Mouse (Mus musculus) heart, adult 18-20 months (tissue): ENCODE measurements around the gene Rpl9. TPM values are rescaled to one million over a fixed set of nuclear protein-coding genes. Genes with fewer than 3 reads are reported as not detected.
A peak's percentile ranks its signal among the peaks of the same experiment; 100 is the strongest.

Source experiments
- DNase-seq, 2 experiments: peaks; one replicate each; pipeline ENCODE4 v3.0.0; 2021 to 2022; ENCODE audit warnings: mixed read lengths in 1 of 2
- long read RNA-seq, 2 experiments: library from polyadenylated mRNA; stranded (forward); transcript quantifications; one replicate each; pipeline ENCODE4 v2.0.0; 2021
- total RNA-seq, 2 experiments: library from RNA; stranded (reverse); gene quantifications; 2 replicates each; pipeline ENCODE4 v1.2.3; 2021

Rpl9 gene
- 1,000 to 10,000 TPM in 1 of 2 experiments, 100 to 1,000 TPM in 1; 684 to 1,088 TPM for total RNA-seq
- long read RNA-seq, experiment 1, transcript Rpl9-201 (8 exons, 738 nt) = major isoform, 226 of 232 reads
- long read RNA-seq, experiment 1, partial matches to known transcripts = 5 of 232 reads
- long read RNA-seq, experiment 1, other reads (novel, unspliced or antisense) = 1 of 232 reads
- long read RNA-seq, experiment 2, transcript Rpl9-201 (8 exons, 738 nt) = major isoform, 333 of 348 reads
- long read RNA-seq, experiment 2, partial matches to known transcripts = 4 of 348 reads
- long read RNA-seq, experiment 2, other reads (novel, unspliced or antisense) = 7 of 348 reads

DNA sequence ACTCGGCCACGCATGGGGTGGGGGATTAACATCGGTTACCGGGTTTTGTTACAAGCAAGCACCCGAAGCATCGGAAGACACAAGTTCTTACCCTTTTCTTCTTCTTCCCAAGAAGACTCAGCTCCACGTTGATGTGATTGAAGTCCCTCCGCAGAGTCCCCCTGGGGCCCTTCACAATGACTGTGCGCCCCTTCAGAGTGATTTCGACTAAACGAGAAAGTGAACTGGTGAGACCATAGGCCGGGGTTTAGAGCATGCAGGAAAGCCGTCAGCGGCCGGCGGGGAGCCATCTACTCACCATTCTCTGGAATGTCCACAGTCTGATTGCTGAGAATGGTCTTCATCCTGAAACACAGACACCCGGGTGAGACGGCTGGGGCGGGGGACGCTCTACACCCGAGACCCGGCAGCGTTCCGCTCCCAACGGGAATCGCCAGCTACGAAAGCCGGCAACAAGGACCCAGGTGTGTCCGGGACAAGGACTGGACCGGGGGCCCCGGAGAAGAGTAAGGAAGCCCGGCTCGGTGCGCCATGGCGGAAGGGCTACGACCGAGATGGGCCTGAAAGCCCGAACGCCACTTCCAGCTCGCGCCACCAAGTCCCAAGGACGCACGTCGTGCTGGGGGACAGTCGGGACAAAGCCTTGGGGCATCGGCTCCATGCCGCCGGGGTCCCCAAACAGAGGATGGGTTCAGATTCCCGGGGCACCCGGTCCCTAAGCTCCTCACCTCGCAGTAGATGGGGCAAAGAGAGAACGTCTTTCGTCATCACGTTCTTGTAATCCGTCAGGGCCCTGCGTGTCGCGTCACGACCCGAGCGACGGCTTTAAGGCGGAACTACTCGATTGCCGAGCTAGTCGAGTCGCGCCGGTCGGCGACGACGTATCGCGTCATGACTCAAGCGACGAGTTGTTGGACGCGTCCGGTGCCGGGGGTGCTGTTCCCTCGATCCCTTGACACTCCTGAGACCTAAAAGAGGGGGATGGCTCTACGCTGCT lies at the start of gene Rpl9, which contains the start of gene Lias:
Gene Rpl9 (minus strand): TSS at position 797 of the 997 bp plus-strand sequence.
Gene Lias (plus strand): TSS at position 850 of the 997 bp plus-strand sequence.
- DNase-seq = peak; percentile 98 to 100

DNA sequence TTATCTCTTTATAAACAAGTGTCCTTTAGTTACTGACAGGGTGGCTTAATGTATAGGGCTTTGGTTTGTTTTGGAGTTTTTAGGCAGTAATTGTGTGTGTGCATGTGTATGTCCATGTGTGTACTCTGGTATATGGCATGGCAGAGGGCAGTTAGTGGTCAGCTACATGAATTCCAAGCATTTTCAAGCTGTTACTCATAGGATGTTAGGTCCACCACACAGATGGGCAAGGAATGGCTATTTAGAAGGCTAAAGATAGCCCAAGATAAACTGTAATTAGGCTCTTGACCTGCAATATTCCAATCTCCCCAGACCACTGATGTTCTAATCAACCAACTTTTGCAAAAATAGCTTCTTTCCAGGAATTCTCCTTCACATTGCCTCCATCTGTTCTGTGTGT lies 46.8 kb upstream of the Rpl9 start:
- no peak for DNase-seq

DNA sequence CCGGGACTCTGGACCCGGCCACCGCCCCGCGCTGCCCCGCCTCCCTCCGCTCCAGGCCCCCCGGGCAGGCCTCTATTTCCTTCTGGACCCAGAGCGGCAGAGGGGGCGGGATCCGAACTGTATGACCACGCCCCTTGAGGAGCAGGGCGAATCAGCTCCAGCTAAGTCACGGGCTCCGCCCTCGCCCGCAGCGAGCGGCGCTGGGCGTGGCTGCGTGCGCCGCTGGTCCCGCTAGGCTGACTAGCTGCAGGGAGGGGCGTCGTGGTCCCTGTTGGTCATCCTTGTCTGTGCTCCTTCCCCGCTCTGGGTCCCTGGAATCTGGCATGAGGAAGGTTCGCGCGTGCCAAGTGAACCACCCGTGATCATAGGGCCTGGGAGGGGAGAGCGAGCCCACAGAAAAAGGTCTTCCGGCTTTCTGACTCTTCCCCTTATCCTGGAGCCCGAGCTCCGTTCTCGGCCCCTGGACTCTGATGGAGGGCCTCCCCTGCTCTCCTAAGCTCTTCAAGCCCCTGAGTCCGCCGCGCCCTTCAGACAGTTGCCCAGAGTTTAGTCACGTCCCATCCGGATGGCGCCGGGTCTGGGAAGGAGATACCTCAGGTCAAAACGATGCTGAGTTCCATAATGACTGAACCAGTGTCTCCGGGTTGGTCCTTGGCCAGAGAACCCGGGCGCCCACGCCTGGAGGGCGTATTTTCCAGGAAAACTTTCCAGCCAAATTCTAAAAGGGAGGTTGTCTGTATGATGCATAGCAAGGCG lies 44.7 kb upstream of the Rpl9 start, which contains the start of gene Ugdh:
Gene Ugdh (minus strand): TSS at position 144 of the 756 bp plus-strand sequence.
- DNase-seq = peak; percentile 99

DNA sequence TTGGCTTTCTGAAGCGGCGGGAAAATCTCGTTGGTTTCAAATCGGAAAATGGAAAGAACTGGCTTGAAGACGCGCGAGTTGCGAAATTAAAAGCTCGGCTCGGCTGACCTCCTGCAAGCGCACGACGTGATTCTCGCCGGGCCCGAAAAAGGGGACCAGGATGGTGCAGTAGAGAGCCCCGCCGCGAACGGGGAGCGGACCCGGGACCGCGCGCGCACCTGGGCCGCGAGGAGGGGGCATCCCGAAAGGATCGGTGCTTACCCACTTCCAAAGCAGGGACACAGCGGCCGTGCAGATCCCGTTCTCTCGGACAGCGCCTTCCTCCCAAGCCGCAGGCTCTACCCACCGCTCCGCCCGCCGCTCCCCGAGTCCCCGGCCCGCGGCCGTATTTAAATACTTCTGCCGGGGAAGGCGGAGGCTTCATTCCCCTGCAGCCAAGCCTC lies 44.1 kb upstream of the Rpl9 start:
- no peak for DNase-seq

DNA sequence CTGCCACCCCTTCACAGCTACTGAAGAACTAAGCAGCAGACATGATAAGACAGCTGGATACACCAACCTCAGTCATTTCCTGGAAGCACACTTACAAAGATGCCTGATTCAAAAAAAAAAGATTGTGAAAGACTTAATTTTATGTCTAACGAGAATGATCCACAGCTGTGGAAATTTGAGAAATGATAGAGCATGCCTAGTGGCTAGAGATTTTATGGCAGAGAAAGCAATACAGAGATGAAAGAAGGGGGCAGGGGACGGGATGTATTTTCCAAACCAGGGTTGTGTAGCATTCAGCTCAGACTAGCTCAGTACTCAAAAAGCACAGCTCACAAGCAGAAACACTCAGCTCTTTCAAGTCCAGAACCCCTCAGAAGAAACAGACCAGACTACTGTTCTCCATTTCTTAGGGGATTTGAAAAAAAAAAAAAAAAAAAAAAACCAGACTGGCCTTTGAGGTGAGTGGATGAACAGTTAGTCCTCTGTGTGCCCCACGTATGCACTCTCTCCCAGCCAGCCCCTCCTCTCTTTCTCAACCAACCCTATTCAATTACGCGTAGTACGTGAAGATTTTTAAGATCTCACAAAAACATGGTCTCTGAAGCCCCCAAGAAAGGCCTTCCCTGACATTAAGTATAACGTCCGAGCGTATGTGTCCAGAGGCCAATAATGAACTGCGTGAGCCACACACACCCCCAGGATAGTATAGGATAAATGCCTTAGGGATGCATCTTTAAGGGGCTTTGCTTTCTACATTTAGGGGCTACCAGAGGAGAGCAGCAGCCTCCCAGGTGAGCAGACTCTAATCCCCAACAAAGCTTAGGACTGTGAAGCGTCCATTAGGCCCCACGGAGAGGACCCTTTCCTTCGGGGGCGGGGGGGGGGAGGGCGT lies 43.5 kb upstream of the Rpl9 start:
- DNase-seq = peak in 1 of 2 experiments; percentile 44

DNA sequence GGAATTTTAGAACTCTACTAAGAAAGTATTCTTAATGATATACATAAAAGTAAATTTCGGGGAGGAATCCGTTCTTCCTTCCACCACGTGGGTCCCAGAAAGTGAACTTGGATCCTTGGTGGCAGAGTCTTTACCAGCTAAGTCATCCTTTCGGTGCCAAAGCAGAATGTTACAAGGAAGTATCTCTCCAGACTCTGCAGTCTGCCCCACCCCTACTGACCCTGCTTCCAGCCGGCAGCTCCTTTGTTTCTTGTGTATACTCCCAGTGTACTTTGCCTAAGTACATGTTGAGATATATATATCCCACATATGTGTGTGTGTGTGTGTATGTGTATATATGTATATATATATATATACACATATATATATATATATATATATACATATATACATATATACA lies 38.2 kb upstream of the Rpl9 start:
- DNase-seq = no peak

DNA sequence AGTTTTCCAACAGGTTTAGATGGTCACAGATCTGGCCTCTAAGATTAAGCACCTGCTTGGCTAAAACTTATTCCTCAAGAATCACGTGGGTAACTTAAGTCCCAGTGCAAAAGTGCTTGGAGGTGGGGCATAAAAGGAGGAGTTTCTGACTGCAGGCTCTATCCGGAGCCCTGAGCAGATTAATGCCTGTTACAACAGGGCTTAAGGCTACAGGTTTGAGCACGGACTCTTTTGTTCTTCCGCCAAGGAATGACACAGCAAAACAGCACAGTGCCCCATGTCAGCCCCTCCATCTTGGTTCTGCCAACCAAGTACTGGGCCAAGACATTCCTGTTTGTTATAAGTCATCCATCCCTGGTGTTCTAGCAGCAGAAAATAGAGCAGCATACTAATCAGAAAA lies 37.1 kb upstream of the Rpl9 start:
- DNase-seq = no peak

DNA sequence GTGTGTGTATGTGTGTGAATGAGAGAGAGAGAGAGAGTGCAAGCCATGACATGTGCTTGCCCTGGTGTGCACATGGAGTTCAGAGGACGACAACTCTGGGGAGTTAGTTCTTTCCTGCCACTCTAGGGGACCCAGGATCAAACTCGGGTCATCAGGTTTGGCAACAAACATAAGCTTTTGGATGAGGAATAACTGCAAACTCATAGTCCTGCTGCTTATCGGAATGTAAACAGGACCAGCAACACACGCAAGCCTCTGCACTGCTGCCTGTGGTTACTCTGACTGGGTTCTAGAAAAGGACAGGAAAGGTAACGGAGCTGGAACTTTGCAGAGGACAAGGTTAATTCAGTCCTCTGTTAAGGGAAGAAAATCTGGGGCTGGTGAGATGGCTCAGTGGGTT lies 34.0 kb upstream of the Rpl9 start:
- no peak for DNase-seq

DNA sequence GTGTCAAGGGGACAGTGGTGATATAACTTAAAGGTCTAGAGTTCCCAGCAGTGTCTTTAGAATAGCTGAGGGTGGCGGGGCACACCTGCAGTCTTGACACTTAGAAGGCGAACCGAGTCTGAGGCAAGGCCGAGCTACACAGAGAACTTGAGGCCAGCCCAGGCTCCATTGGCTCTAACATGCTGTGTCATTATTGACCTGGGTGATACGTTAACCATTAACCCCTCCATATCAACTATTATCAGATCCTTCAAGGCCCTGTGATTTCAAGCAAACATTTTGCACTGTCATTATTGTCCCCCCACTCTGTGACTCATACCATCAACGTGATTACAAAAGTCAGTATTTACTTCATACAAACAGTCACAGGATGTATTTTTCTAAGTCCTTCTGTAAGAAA lies 33.0 kb upstream of the Rpl9 start:
- DNase-seq = no peak

DNA sequence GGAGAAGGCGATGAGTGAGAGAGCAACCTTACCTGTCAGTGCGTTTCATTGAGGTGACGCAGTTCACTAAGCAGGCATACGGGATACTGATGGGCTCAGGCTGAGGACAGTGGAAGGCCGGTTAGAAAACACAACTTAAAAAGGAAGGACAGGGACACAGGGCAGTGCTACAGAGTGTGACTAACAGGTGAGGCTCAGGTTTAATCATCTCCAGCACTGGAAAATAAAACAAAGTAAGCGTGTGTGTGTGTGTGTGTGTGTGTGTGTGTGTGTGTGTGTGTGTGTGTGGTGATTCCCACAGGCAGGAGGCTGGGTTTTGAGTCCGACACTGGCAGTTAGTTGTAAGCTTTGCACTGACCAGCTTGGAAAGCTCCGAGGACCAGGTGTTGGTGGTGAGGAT lies 31.6 kb upstream of the Rpl9 start:
- no peak for DNase-seq

DNA sequence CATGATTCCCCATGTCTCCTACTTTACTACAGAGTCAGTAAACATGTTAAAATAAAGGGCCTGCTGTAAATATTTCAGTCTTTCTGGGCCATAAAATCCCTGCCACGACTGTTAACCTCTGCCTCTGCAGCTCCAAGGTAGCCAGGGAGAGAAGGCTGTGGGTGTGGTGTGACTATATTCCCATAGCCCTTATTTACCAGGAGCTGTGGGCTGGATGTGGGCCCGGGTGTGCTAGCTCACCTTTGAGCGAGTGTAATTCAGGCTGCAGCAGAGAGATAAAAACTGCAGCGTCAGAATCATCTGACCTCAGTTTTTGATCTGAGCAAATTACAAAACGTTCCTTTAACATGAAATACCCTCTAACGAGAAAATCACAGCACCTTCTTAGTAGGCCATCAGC lies 29.6 kb upstream of the Rpl9 start:
- DNase-seq = no peak

DNA sequence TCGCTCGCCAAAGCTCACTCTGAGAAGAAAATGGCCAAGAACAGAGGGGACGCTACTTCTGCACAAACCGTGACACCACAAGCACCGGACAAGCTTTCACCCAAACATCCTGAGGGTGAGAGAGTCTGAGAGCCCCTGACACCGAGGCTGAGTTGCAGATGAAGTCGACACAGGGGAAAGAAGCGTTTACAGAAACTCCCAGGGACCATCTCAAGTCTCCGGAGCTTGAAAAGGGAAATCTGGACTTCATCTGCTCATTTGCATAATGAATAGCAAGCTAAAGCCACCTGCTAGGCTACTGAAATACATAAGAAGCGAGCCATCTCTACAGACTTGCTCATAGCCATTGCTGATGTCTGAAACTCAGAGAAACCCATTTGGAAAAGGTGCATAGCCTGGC lies 27.9 kb upstream of the Rpl9 start:
- no peak for DNase-seq

DNA sequence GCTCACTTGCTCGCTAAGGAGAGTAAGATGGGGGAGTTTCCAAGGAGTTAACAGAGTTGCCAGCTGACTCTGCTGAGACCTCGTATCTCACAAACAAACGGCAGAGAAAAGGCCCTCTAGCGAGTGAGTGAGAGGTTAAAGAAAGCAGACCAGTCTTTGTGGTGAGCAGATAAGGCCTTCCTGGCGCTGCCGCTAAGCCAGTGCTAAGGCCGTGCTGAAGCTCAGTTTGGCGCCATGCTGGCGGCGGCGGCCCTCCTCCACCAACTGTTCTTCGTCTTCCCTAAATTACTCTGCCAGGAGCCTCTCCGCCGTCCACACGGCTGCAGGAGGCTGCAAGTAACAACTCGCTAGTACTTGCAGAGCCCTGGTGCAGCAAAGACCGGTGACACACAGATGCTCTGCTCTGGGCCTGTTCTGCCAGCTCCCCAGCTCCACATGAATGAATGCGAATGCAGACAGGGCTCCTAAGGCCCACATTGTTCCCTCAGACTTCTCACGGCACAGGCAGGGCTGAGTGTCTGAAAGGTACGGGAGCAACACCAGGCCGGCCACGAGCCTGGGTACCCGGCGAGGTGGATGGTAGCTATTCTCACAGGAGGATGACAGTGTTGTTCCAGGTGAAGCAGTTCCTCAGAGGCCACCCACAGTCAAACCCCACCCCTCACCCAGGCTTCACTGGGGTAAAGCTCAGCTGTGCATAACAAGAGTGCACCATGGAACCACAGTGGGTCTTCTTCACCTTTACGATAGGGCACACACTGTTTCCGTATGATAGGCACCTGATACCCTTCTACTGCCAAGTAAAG lies 24.6 kb upstream of the Rpl9 start:
- DNase-seq = peak; percentile 45 to 51

DNA sequence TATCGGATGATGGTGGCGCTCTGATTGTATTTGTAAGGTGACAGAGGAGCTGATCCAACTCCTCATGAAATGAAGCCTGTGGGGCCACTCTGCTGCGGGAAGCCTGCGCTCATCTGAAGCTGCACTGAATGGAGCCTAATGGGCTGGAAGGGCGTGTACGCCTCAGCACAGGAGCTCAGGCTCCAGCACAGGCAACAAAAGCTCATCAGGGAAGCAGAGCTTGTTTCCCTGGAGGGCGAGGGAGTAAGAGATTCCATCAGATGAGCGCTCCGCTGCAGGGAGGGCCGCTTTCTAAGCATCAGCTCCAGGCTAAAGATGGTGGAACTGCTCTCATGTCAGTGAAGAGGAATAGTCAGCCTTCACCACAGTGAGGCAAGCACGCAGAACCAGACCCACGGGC lies 16.7 kb upstream of the Rpl9 start:
- DNase-seq = no peak

DNA sequence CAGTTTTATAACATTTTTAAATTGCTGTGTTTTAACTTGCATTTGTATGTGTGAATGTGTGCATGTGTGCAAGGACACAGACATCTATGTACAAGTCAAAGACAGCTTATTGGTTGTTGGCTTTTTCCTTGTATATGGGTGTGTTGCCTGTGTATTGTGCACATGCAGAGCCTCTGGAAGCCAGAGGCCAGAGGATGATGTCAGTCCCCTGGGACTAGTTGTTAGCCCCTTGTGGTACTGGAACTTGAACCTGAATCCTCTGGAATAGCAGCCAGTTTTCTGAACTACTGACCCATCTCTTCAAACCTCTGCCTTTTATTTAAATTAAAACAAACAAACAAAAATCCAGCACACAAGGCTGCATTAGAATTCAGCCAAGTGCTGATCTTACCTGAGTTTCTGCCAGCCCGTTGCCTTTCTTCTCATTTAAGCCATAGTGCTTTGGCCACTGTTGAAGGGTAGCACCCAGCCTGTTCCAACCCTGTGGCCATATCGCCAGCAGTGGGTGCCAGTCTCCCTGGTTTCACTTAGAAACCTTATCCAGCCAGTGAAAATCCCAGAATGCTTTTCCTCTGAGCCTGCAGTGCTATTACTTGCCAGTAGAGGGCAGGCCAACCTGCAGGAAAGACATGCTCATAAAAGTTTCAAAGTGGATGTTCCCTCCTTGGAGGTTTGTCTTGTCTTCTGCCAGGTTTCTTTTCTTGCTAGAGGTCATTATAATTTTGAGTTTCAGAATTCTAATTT lies 10.2 kb upstream of the Rpl9 start:
- DNase-seq = peak; percentile 78 to 93

DNA sequence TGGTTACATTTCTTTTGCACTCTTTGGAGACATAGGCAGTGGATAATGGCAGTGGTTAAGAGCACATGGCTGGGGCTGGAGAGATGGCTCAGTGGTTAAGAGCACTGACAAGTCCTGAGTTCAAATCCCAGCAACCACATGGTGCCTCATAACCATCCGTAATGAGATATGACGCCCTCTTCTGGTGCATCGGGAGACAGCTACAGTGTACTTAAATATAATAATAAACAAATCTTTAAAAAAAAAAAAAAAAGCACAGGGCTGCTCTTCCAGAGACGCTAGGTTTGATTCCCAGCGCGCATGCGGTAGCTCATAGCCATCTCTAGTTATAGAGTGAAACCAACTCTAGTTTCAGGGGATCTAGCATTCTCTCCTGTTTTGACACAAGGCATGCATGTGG lies 3.2 kb upstream of the Rpl9 start:
- DNase-seq = no peak

DNA sequence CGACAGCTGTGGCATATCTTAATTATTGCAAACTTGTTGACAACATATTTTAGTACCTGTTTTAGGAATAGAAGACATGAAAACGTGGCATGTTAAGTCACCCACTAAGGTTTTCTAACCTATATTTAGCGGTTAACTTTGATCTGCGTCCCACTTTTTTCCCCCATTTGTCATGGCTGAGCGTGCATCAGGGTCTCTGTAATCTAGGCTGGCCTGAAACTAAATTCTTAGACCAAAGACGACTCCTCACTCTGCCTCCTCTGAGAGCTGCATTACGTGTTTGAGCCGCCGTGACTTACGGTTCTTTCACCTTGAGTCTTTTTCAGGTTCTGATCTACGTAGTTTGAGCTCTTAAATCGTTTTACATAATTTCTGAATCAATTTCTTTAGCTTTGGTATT lies 509 bp upstream of the Rpl9 start:
- DNase-seq = no peak

DNA sequence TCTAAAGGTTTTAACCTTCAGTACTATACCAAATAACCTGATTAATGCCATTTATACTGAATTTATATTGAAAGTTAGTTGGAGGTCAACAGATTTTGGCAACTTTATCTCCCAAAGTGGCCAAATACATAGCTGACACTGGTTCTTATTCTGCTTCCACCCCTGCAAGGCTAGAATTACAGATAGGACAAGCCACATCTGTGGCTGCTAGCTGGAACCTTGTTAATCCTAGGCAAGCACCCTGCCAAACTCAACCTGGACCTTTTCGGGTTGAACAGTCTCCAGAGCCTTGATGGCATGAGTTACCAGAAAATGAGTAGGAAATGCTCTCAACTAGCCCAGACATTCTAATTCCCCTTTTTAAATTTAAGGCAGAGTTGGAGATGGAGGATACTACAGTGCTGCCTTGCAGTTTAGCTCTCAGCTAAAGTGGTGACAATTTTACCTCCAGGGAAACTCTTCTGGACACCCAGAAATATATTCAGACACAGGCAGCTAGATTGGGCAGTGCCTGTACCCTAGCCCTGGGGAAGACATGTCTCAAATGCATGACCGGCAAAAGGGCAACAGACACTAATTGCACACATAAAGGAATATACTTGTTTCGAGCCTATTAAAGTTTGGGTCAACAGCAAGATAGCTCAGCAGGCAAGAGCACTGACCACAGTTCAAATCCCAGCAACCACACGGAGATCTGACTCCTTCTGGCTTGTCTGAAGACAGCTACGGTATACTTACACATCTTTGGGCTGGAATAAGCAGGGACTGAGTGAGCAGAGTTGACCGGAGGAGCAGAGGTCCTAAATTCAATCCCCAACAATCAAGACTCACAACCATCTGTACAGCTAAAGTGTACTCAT lies 4.0 kb downstream of the Rpl9 start:
- no peak for DNase-seq

DNA sequence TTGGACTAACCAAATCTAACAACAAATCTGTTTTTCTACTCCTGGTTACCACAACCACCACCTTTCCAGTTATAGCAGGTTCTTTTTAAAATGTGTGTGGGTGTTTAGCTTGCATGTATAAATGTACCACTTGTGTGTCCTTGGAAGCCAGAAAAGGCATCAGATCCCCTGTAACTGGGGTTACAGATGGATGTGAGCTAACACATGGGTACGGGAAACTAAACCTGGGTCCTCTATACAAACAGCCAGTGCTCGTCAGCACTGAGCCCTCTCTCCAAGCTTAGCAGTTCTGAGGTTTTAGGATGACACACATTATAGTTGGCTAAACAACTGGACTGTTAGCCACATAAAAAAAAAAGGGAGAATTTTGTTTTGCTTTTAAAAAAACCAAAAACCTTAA lies 5.5 kb downstream of the Rpl9 start:
- DNase-seq = no peak
